In genomic region chr1:118768831-118769230, GRCm38 (mm10) we compare ENCODE assay signal across 8 mouse cellular contexts.
DNase-seq lines count a peak whose midpoint lies in the region; ATAC-seq lines count a peak whose summit lies in the region.
"Had no signal": no experiment of that assay in that cellular context is flagged by ENCODE, and none has a peak within 500 bp of the region (broad histone marks: within the 10 kb centered on the region; RNA-seq: fewer than 3 reads in every experiment).

No protein-coding gene starts in this region.

- H3K4me2 ChIP-seq in midbrain, embryonic 13.5 days (replicated peaks) = no peak overlapping the region
- no peak overlapping the region for H3K4me2 ChIP-seq in forebrain, embryonic 12.5 days
- H3K4me2 ChIP-seq: midbrain, embryonic 12.5 days had no signal

- WGBS in midbrain, embryonic 10.5 days = 28% methylated on average over 4 of the region's 4 CpGs
- WGBS in midbrain, embryonic 13.5 days = 29% methylated on average over 4 of the region's 4 CpGs
- 30% methylated on average over 4 of the region's 4 CpGs for WGBS in forebrain, embryonic 12.5 days

- 0 out of 2 replicates have a peak, but pooled peaks cover 3% of the 10 kb centered on the region for H3K4me1 ChIP-seq in midbrain, embryonic 10.5 days
- no peaks in the 10 kb centered on the region for H3K4me1 ChIP-seq in midbrain, embryonic 13.5 days (replicated peaks)
- 0 out of 2 replicates have a peak, but pooled peaks cover 8% of the 10 kb centered on the region for H3K4me1 ChIP-seq in forebrain, embryonic 12.5 days

- no peak overlapping the region for H3K27ac ChIP-seq in midbrain, embryonic 10.5 days (replicated peaks)
- H3K27ac ChIP-seq in midbrain, embryonic 13.5 days = no peak overlapping the region
- no peak overlapping the region for H3K27ac ChIP-seq in forebrain, embryonic 12.5 days
- H3K27ac ChIP-seq: midbrain, embryonic 12.5 days had no signal

- no peak overlapping the region for H3K9ac ChIP-seq in midbrain, embryonic 13.5 days (replicated peaks)
- H3K9ac ChIP-seq in forebrain, embryonic 12.5 days = no peak overlapping the region
- H3K9ac ChIP-seq: midbrain, embryonic 12.5 days had no signal

- no peaks in the 10 kb centered on the region for H3K36me3 ChIP-seq in midbrain, embryonic 10.5 days
- no peaks in the 10 kb centered on the region for H3K36me3 ChIP-seq in midbrain, embryonic 13.5 days
- H3K36me3 ChIP-seq in forebrain, embryonic 12.5 days (replicated peaks) = no peaks in the 10 kb centered on the region
- H3K36me3 ChIP-seq: midbrain, embryonic 12.5 days had no signal

- H3K9me3 ChIP-seq in midbrain, embryonic 10.5 days (replicated peaks) = no peaks in the 10 kb centered on the region
- H3K9me3 ChIP-seq in midbrain, embryonic 13.5 days = no peaks in the 10 kb centered on the region
- no peaks in the 10 kb centered on the region for H3K9me3 ChIP-seq in forebrain, embryonic 12.5 days
- H3K9me3 ChIP-seq: midbrain, embryonic 12.5 days had no signal

- DNase-seq in midbrain, embryonic 10.5 days (ENCODE audit: low spot score) = peak; percentile 33
- peak; percentile 17 for DNase-seq in cerebellum, adult 11-12 months
- peak; percentile 41 to 58 for DNase-seq in left cerebral cortex, adult 18-20 months (ENCODE audit: low spot score in 2 of 2)
- peak; percentile 39 for DNase-seq in neural tube, embryonic 10.5 days (ENCODE audit: extremely low spot score, low spot score)

- H3K27me3 ChIP-seq in midbrain, embryonic 10.5 days (ENCODE audit: low read depth, poor library complexity, severe bottlenecking) = peaks cover 13% of the 10 kb centered on the region; the same call in 1 of the 2 replicates
- H3K27me3 ChIP-seq in midbrain, embryonic 13.5 days = no peaks in the 10 kb centered on the region
- H3K27me3 ChIP-seq in forebrain, embryonic 12.5 days = peaks cover 14% of the 10 kb centered on the region; the same call in 1 of the 2 replicates

- ATAC-seq in midbrain, embryonic 13.5 days = no peak
- peak; percentile 21; the same call in 1 of the 2 replicates for ATAC-seq in forebrain, embryonic 12.5 days (ENCODE audit: low FRiP score)
- ATAC-seq in granulocyte monocyte progenitor cell, adult 5-6 weeks (replicated peaks; ENCODE audit: poor library complexity, severe bottlenecking) = no peak; the same call in 1 of the 2 replicates

- H3K4me3 ChIP-seq in midbrain, embryonic 10.5 days = no peak overlapping the region
- no peak overlapping the region for H3K4me3 ChIP-seq in midbrain, embryonic 13.5 days (replicated peaks)
- no peak overlapping the region for H3K4me3 ChIP-seq in forebrain, embryonic 12.5 days (replicated peaks)
- H3K4me3 ChIP-seq: midbrain, embryonic 12.5 days had no signal
